ENCODE assay signal across 28 mouse cellular contexts in genomic region chr17:31298419-31299209, GRCm38 (mm10). TPM values are rescaled to one million over a fixed set of nuclear protein-coding genes. Genes with fewer than 3 reads are reported as not detected.
DNase-seq lines count a peak whose midpoint lies in the region; ATAC-seq lines count a peak whose summit lies in the region.
"Had no signal": no experiment of that assay in that cellular context is flagged by ENCODE, and none has a peak within 500 bp of the region (broad histone marks: within the 10 kb centered on the region; RNA-seq: fewer than 3 reads in every experiment).

No protein-coding gene starts in this region.

- H3K4me2 ChIP-seq in heart, embryonic 13.5 days = 0 out of 2 replicates have a peak overlapping the region, but pooled peaks have one; percentile 4
- H3K4me2 ChIP-seq in lung, embryonic 15.5 days = no peak overlapping the region
- H3K4me2 ChIP-seq: embryonic facial prominence, embryonic 15.5 days; limb, embryonic 15.5 days; liver, embryonic 13.5 days had no signal

- peaks cover 17% of the 10 kb centered on the region for H3K27me3 ChIP-seq in heart, embryonic 13.5 days (replicated peaks)
- H3K27me3 ChIP-seq in lung, embryonic 15.5 days = 0 out of 2 replicates have a peak, but pooled peaks cover 7% of the 10 kb centered on the region

- H3K36me3 ChIP-seq in heart, embryonic 13.5 days = no peaks in the 10 kb centered on the region
- H3K36me3 ChIP-seq in lung, embryonic 15.5 days = no peaks in the 10 kb centered on the region
- H3K36me3 ChIP-seq: embryonic facial prominence, embryonic 10.5 days; embryonic facial prominence, embryonic 15.5 days; forebrain, embryonic 12.5 days; hindbrain, embryonic 12.5 days; limb, embryonic 10.5 days; limb, embryonic 15.5 days; liver, embryonic 13.5 days; stomach, embryonic 15.5 days had no signal

- no peak overlapping the region for H3K4me3 ChIP-seq in heart, embryonic 13.5 days
- no peak overlapping the region for H3K4me3 ChIP-seq in lung, embryonic 15.5 days
- H3K4me3 ChIP-seq: embryonic facial prominence, embryonic 10.5 days; embryonic facial prominence, embryonic 15.5 days; forebrain, embryonic 12.5 days; limb, embryonic 10.5 days; limb, embryonic 15.5 days; liver, embryonic 13.5 days had no signal

- no peaks in the 10 kb centered on the region for H3K9me3 ChIP-seq in heart, embryonic 13.5 days
- no peaks in the 10 kb centered on the region for H3K9me3 ChIP-seq in lung, embryonic 15.5 days
- H3K9me3 ChIP-seq: embryonic facial prominence, embryonic 10.5 days; embryonic facial prominence, embryonic 15.5 days; forebrain, embryonic 12.5 days; hindbrain, embryonic 12.5 days; limb, embryonic 10.5 days; limb, embryonic 15.5 days; liver, embryonic 13.5 days; stomach, embryonic 15.5 days had no signal

- peak overlapping the region; percentile 15; the same call in 1 of the 2 replicates for H3K27ac ChIP-seq in heart, embryonic 13.5 days (replicated peaks)
- H3K27ac ChIP-seq in lung, embryonic 15.5 days = peak overlapping the region; percentile 85; the same call in 1 of the 2 replicates
- H3K27ac ChIP-seq: embryonic facial prominence, embryonic 10.5 days; embryonic facial prominence, embryonic 15.5 days; forebrain, embryonic 12.5 days; hindbrain, embryonic 12.5 days; limb, embryonic 10.5 days; limb, embryonic 15.5 days; liver, embryonic 13.5 days; macrophage had no signal

- DNase-seq in heart, adult 9 months (ENCODE audit: low spot score in 2 of 2) = no peak
- DNase-seq in lung, postnatal 10 days = no peak
- DNase-seq in testis, postnatal 10 days (ENCODE audit: low spot score) = peak; percentile 66
- no peak for DNase-seq in testis, postnatal 14 days (ENCODE audit: low spot score)
- DNase-seq in right cerebral cortex, postnatal 14 days = no peak
- DNase-seq: adrenal gland, adult 2 months; adrenal gland, postnatal 36 days; cerebellum, adult 2 months; kidney, adult 9 months; kidney, postnatal 10 days; layer of hippocampus, postnatal 36 days; liver, embryonic 13.5 days; midbrain, embryonic 14.5 days; right cerebral cortex, postnatal 25 days; thymus, adult 18-20 months; thymus, postnatal 25 days had no signal

- H3K4me1 ChIP-seq in heart, embryonic 13.5 days = peaks cover 42% of the 10 kb centered on the region
- peaks cover 26% of the 10 kb centered on the region for H3K4me1 ChIP-seq in lung, embryonic 15.5 days

- H3K9ac ChIP-seq in heart, embryonic 13.5 days = no peak overlapping the region
- no peak overlapping the region for H3K9ac ChIP-seq in lung, embryonic 15.5 days
- H3K9ac ChIP-seq: embryonic facial prominence, embryonic 15.5 days; forebrain, embryonic 12.5 days; forebrain, postnatal 0 days; hindbrain, embryonic 12.5 days; limb, embryonic 15.5 days; liver, embryonic 13.5 days; stomach, embryonic 15.5 days had no signal

- WGBS in heart, embryonic 13.5 days = 70% methylated on average over 6 of the region's 6 CpGs
- WGBS in lung, embryonic 15.5 days = 68% methylated on average over 6 of the region's 6 CpGs

- ATAC-seq in heart, embryonic 13.5 days (ENCODE audit: extremely low read depth, insufficient number of reproducible peaks, low FRiP score, low TSS enrichment) = no peak
- no peak for ATAC-seq in lung, embryonic 15.5 days (ENCODE audit: borderline replicate concordance, extremely low read depth, low FRiP score, low TSS enrichment)
- ATAC-seq: activated CD4-positive, CD25-positive, alpha-beta regulatory T cell, adult 4 months; forebrain, postnatal 0 days had no signal

RNA-seq across cellular contexts. Expression of gene Slc37a1, which starts 12.0 kb away (rescaled TPM):
- polyA plus RNA-seq in heart, embryonic 13.5 days (2015; fragmentation: Nextera tagmentation; extraction: Ambion mirVana) = 6.5 and 6.7 TPM in 2 replicates
- 7.6 and 9.2 TPM in 2 replicates for polyA plus RNA-seq in lung, embryonic 15.5 days (2015; fragmentation: Nextera tagmentation; extraction: Ambion mirVana)

RNA-seq across cellular contexts. Expression of gene Rsph1, which starts 21.4 kb away (rescaled TPM):
- 1.4 and 1.6 TPM in 2 replicates for polyA plus RNA-seq in heart, embryonic 13.5 days (2015; fragmentation: Nextera tagmentation; extraction: Ambion mirVana)
- polyA plus RNA-seq in lung, embryonic 15.5 days (2015; fragmentation: Nextera tagmentation; extraction: Ambion mirVana) = 8.1 and 8.2 TPM in 2 replicates
